Mouse (Mus musculus): Measurements from ENCODE around the gene Fabp7. TPM values are rescaled to one million over a fixed set of nuclear protein-coding genes. Genes with fewer than 3 reads are reported as not detected.

Fabp7 gene
- 0.92 and 1.7 TPM in 2 replicates for polyA plus RNA-seq (2015; fragmentation: Nextera tagmentation; extraction: Ambion mirVana)

GRCm38 (mm10) chr10:57784876-57785150 is at the start of gene Fabp7:
Gene Fabp7, plus strand, starts transcription at chr10:57784881.
- Histone ChIP-seq H3K9me3 (replicated peaks; ENCODE audit: control insufficient read depth, low read length) (no peaks in the 10 kb centered on the region), H3K27me3 (ENCODE audit: control insufficient read depth, insufficient read depth, low read depth, low read length) (no peaks in the 10 kb centered on the region), H3K4me3 (ENCODE audit: low read depth, low read length) (no peak within 1 kb of the TSS), H3K4me2 (ENCODE audit: low read depth, low read length) (no peak within 1 kb of the TSS), H3K9ac (ENCODE audit: low read depth, low read length) (no peak within 1 kb of the TSS), H3K36me3 (ENCODE audit: control insufficient read depth, insufficient read depth) (no peaks in the 10 kb centered on the region), H3K27ac (ENCODE audit: low read length) (no peak within 1 kb of the TSS), H3K4me1 (ENCODE audit: control insufficient read depth, low read depth, low read length) (no peaks in the 10 kb centered on the region)
- WGBS (ENCODE audit: insufficient replicate concordance) = 38% methylated on average over 7 of the region's 7 CpGs
- ATAC-seq (ENCODE audit: low read depth) = no peak

GRCm38 (mm10) chr10:57740733-57741132 is 43.9 kb upstream of the Fabp7 start:
- Histone ChIP-seq H3K4me2 (ENCODE audit: low read depth, low read length) (no peak overlapping the region), H3K4me1 (ENCODE audit: control insufficient read depth, low read depth, low read length) (no peaks in the 10 kb centered on the region), H3K9ac (ENCODE audit: low read depth, low read length) (no peak overlapping the region), H3K27me3 (ENCODE audit: control insufficient read depth, insufficient read depth, low read depth, low read length) (no peaks in the 10 kb centered on the region), H3K4me3 (ENCODE audit: low read depth, low read length) (no peak overlapping the region), H3K36me3 (ENCODE audit: control insufficient read depth, insufficient read depth) (no peaks in the 10 kb centered on the region), H3K9me3 (replicated peaks; ENCODE audit: control insufficient read depth, low read length) (no peaks in the 10 kb centered on the region), H3K27ac (ENCODE audit: low read length) (no peak overlapping the region)
- ATAC-seq (ENCODE audit: low read depth) = no peak
- WGBS (ENCODE audit: insufficient replicate concordance) = 64% methylated on average over 4 of the region's 4 CpGs

GRCm38 (mm10) chr10:57741351-57741750 is 43.3 kb upstream of the Fabp7 start:
- 54% methylated on average over 2 of the region's 2 CpGs for WGBS (ENCODE audit: insufficient replicate concordance)
- no peak overlapping the region for H3K4me3 ChIP-seq (ENCODE audit: low read depth, low read length)
- H3K9ac ChIP-seq (ENCODE audit: low read depth, low read length) = no peak overlapping the region
- H3K4me2 ChIP-seq (ENCODE audit: low read depth, low read length) = no peak overlapping the region
- no peaks in the 10 kb centered on the region for H3K9me3 ChIP-seq (replicated peaks; ENCODE audit: control insufficient read depth, low read length)
- H3K27ac ChIP-seq (ENCODE audit: low read length) = no peak overlapping the region
- H3K4me1 ChIP-seq (ENCODE audit: control insufficient read depth, low read depth, low read length) = no peaks in the 10 kb centered on the region
- no peak for ATAC-seq (ENCODE audit: low read depth)
- no peaks in the 10 kb centered on the region for H3K27me3 ChIP-seq (ENCODE audit: control insufficient read depth, insufficient read depth, low read depth, low read length)
- no peaks in the 10 kb centered on the region for H3K36me3 ChIP-seq (ENCODE audit: control insufficient read depth, insufficient read depth)

GRCm38 (mm10) chr10:57743045-57743444 is 41.6 kb upstream of the Fabp7 start:
- Histone ChIP-seq H3K4me2 (ENCODE audit: low read depth, low read length) (no peak overlapping the region), H3K9me3 (replicated peaks; ENCODE audit: control insufficient read depth, low read length) (no peaks in the 10 kb centered on the region), H3K9ac (ENCODE audit: low read depth, low read length) (no peak overlapping the region), H3K4me3 (ENCODE audit: low read depth, low read length) (no peak overlapping the region), H3K4me1 (ENCODE audit: control insufficient read depth, low read depth, low read length) (no peaks in the 10 kb centered on the region), H3K27ac (ENCODE audit: low read length) (no peak overlapping the region), H3K36me3 (ENCODE audit: control insufficient read depth, insufficient read depth) (no peaks in the 10 kb centered on the region), H3K27me3 (ENCODE audit: control insufficient read depth, insufficient read depth, low read depth, low read length) (no peaks in the 10 kb centered on the region)
- no peak for ATAC-seq (ENCODE audit: low read depth)
- 57% methylated on average over 7 of the region's 7 CpGs for WGBS (ENCODE audit: insufficient replicate concordance)

- H3K9ac ChIP-seq (ENCODE audit: low read depth, low read length) = no peak overlapping the region
- H3K4me1 ChIP-seq (ENCODE audit: control insufficient read depth, low read depth, low read length) = no peaks in the 10 kb centered on the region
- H3K4me3 ChIP-seq (ENCODE audit: low read depth, low read length) = peak overlapping the region; percentile 52
- no peaks in the 10 kb centered on the region for H3K36me3 ChIP-seq (ENCODE audit: control insufficient read depth, insufficient read depth)
- 0 out of 2 replicates have a peak, but pooled peaks have one; percentile 24 for ATAC-seq (ENCODE audit: low read depth)
- H3K27me3 ChIP-seq (ENCODE audit: control insufficient read depth, insufficient read depth, low read depth, low read length) = no peaks in the 10 kb centered on the region
- H3K4me2 ChIP-seq (ENCODE audit: low read depth, low read length) = peak overlapping the region; percentile 56
- WGBS (ENCODE audit: insufficient replicate concordance) = 5% methylated on average over 6 of the region's 6 CpGs
- no peak overlapping the region for H3K27ac ChIP-seq (ENCODE audit: low read length)
- H3K9me3 ChIP-seq (replicated peaks; ENCODE audit: control insufficient read depth, low read length) = no peaks in the 10 kb centered on the region
Observed at GRCm38 (mm10) chr10:57743606-57744016, 41.1 kb upstream of the Fabp7 start.

- WGBS (ENCODE audit: insufficient replicate concordance) = 35% methylated on average over 2 of the region's 2 CpGs
- Histone ChIP-seq H3K9me3 (replicated peaks; ENCODE audit: control insufficient read depth, low read length) (no peaks in the 10 kb centered on the region), H3K36me3 (ENCODE audit: control insufficient read depth, insufficient read depth) (no peaks in the 10 kb centered on the region), H3K4me1 (ENCODE audit: control insufficient read depth, low read depth, low read length) (no peaks in the 10 kb centered on the region), H3K27me3 (ENCODE audit: control insufficient read depth, insufficient read depth, low read depth, low read length) (no peaks in the 10 kb centered on the region), H3K27ac (ENCODE audit: low read length) (no peak overlapping the region), H3K4me3 (ENCODE audit: low read depth, low read length) (no peak overlapping the region), H3K9ac (ENCODE audit: low read depth, low read length) (no peak overlapping the region), H3K4me2 (ENCODE audit: low read depth, low read length) (no peak overlapping the region)
- no peak for ATAC-seq (ENCODE audit: low read depth)
Observed at GRCm38 (mm10) chr10:57744128-57744765, 40.4 kb upstream of the Fabp7 start.

GRCm38 (mm10) chr10:57745452-57745851 is 39.2 kb upstream of the Fabp7 start:
- Histone ChIP-seq H3K4me3 (ENCODE audit: low read depth, low read length) (no peak overlapping the region), H3K9me3 (replicated peaks; ENCODE audit: control insufficient read depth, low read length) (no peaks in the 10 kb centered on the region), H3K9ac (ENCODE audit: low read depth, low read length) (no peak overlapping the region), H3K27ac (ENCODE audit: low read length) (no peak overlapping the region), H3K4me1 (ENCODE audit: control insufficient read depth, low read depth, low read length) (no peaks in the 10 kb centered on the region), H3K27me3 (ENCODE audit: control insufficient read depth, insufficient read depth, low read depth, low read length) (no peaks in the 10 kb centered on the region), H3K4me2 (ENCODE audit: low read depth, low read length) (no peak overlapping the region), H3K36me3 (ENCODE audit: control insufficient read depth, insufficient read depth) (no peaks in the 10 kb centered on the region)
- ATAC-seq (ENCODE audit: low read depth) = no peak

GRCm38 (mm10) chr10:57747127-57747526 is 37.6 kb upstream of the Fabp7 start:
- 0 out of 2 replicates have a peak, but pooled peaks have one; percentile 7 for ATAC-seq (ENCODE audit: low read depth)
- Histone ChIP-seq H3K27ac (ENCODE audit: low read length) (no peak overlapping the region), H3K4me3 (ENCODE audit: low read depth, low read length) (no peak overlapping the region), H3K27me3 (ENCODE audit: control insufficient read depth, insufficient read depth, low read depth, low read length) (no peaks in the 10 kb centered on the region), H3K4me1 (ENCODE audit: control insufficient read depth, low read depth, low read length) (no peaks in the 10 kb centered on the region), H3K9ac (ENCODE audit: low read depth, low read length) (no peak overlapping the region), H3K4me2 (ENCODE audit: low read depth, low read length) (no peak overlapping the region), H3K36me3 (ENCODE audit: control insufficient read depth, insufficient read depth) (no peaks in the 10 kb centered on the region), H3K9me3 (replicated peaks; ENCODE audit: control insufficient read depth, low read length) (no peaks in the 10 kb centered on the region)

- Histone ChIP-seq H3K27ac (ENCODE audit: low read length) (no peak overlapping the region), H3K9me3 (replicated peaks; ENCODE audit: control insufficient read depth, low read length) (no peaks in the 10 kb centered on the region), H3K27me3 (ENCODE audit: control insufficient read depth, insufficient read depth, low read depth, low read length) (no peaks in the 10 kb centered on the region), H3K36me3 (ENCODE audit: control insufficient read depth, insufficient read depth) (no peaks in the 10 kb centered on the region), H3K9ac (ENCODE audit: low read depth, low read length) (no peak overlapping the region), H3K4me2 (ENCODE audit: low read depth, low read length) (no peak overlapping the region), H3K4me1 (ENCODE audit: control insufficient read depth, low read depth, low read length) (no peaks in the 10 kb centered on the region), H3K4me3 (ENCODE audit: low read depth, low read length) (no peak overlapping the region)
- no peak for ATAC-seq (ENCODE audit: low read depth)
- 59% methylated on average over 1 of the region's 1 CpGs for WGBS (ENCODE audit: insufficient replicate concordance)
Observed at GRCm38 (mm10) chr10:57753343-57753742, 31.3 kb upstream of the Fabp7 start.
